Mouse (Mus musculus) heart, embryonic 16.5 days (tissue): ENCODE measurements around the gene Rbl1. TPM values are rescaled to one million over a fixed set of nuclear protein-coding genes. Genes with fewer than 3 reads are reported as not detected.

Source experiments
- ATAC-seq: fragments of 200-750 bp; cut with Nextera tagmentation; replicated peaks from 2 replicates; pipeline ENCODE4 v1.8.0; 2017; ENCODE audit warnings: moderate number of reproducible peaks; ENCODE audit not compliant: insufficient read depth, low FRiP score; ENCODE audit errors: extremely low read depth
- H3K27ac ChIP-seq: fragments of 300-500 bp; sonication (generic); 2 replicates; pipeline ENCODE4 v1.5.1; 2014; ENCODE audit warnings: mild to moderate bottlenecking, low read length, control low read depth, moderate library complexity
- H3K27me3 ChIP-seq: fragments of 300-500 bp; sonication (generic); 2 replicates; pipeline ENCODE4 v1.6.1; 2014; ENCODE audit warnings: low read length, mixed read lengths; ENCODE audit not compliant: control insufficient read depth, insufficient read depth
- H3K36me3 ChIP-seq: fragments of 300-500 bp; sonication (generic); 2 replicates; pipeline ENCODE4 v1.6.1; 2014; ENCODE audit not compliant: control insufficient read depth, insufficient read depth
- H3K4me1 ChIP-seq: fragments of 300-500 bp; sonication (generic); 2 replicates; pipeline ENCODE4 v1.6.1; 2014; ENCODE audit warnings: low read length, mixed read lengths; ENCODE audit not compliant: control insufficient read depth, insufficient read depth
- H3K4me2 ChIP-seq: fragments of 300-500 bp; sonication (generic); 2 replicates; pipeline ENCODE4 v1.6.1; 2014; ENCODE audit warnings: low read depth, mild to moderate bottlenecking, control low read depth, low read length
- H3K4me3 ChIP-seq: fragments of 300-500 bp; sonication (generic); 2 replicates; pipeline ENCODE4 v1.5.1; 2014; ENCODE audit warnings: mild to moderate bottlenecking, control low read depth, low read length
- H3K9ac ChIP-seq: fragments of 300-500 bp; sonication (generic); 2 replicates; pipeline ENCODE4 v1.6.1; 2014; ENCODE audit warnings: low read length, control low read depth
- H3K9me3 ChIP-seq: fragments of 300-500 bp; sonication (generic); replicated peaks from 2 replicates; pipeline ENCODE4 v1.6.1; 2016; ENCODE audit warnings: low read length; ENCODE audit not compliant: control insufficient read depth
- WGBS: fragments of 180-500 bp; shearing (Covaris S2); extraction: QIAGEN DNeasy Blood & Tissue Kit; methylation state at CpG from one replicate; pipeline ENCODE4 v1.1.7; 2014; 5-methylcytosine and 5-hydroxymethylcytosine counted together
- polyA plus RNA-seq: library from polyadenylated mRNA; unstranded; fragments of >200 nt; fragmentation: Nextera tagmentation; extraction: Ambion mirVana; gene quantifications from 2 replicates; pipeline ENCODE4 v1.2.1, GENCODE M21; 2015

Rbl1 gene
- polyA plus RNA-seq, 1 experiment from 2014 or later: 15.1 TPM

DNA sequence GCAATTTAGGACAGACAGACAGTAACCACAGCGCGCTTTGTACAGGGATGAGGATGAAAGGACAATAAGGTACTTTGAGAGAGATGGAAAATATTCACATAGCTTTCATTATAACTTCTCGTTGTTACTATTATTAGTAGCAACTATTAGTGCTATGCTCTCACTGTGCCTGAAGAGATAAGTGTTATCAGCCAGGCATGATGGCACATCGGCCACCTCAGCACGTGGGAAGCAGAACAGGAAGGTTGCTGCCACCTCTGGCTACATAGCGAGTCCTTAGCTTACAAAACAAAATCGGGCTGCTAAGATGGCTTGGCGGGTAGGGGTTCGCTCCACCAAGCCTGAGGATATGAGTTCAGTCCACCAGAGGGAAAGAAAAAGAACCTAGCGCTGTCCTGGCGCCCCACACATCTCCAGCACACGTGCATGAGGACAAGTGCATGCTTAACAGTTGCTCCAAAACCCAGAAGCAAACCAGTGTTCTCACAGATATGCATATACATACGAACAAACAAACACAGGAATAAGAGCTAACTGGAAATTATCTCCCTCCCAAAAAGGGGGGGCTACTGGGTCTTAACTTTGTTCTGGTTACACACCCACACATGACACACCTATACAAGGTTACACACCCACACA lies 19.2 kb downstream of the Rbl1 start:
- H3K36me3 ChIP-seq: peaks cover 28% of the 10 kb centered on the region
- H3K27ac ChIP-seq: peak overlapping the region; percentile 48
- H3K9ac ChIP-seq: no peak overlapping the region
- 55% methylated on average over 13 of the region's 13 CpGs for WGBS
- ATAC-seq: peak; percentile 37; the same call in 1 of the 2 replicates
- H3K27me3 ChIP-seq: no peaks in the 10 kb centered on the region
- no peak overlapping the region for H3K4me3 ChIP-seq
- H3K9me3 ChIP-seq: no peaks in the 10 kb centered on the region
- peaks cover 10% of the 10 kb centered on the region for H3K4me1 ChIP-seq
- H3K4me2 ChIP-seq: peak overlapping the region; percentile 27

DNA sequence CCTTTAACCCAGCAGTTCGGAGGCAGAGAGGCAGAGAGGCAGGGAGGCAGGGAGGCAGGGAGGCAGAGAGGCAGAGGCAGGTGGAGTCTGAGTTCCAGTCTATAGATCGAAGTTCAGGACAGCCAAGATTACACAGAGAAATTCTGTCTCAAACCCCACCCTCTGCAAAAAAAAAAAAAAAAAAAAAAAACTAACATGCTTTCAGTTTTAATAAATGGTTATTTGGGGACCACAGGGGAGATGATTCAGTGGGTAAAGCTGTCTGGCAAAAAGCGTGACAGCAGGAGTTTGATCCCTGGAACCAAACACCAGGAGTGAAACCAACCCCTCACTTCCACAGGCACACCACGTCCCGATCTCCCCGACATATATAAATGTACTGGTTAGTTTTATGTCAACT lies 26.2 kb downstream of the Rbl1 start:
- Histone ChIP-seq H3K36me3 (peaks cover 16% of the 10 kb centered on the region), H3K27ac (no peak overlapping the region), H3K9me3 (no peaks in the 10 kb centered on the region), H3K9ac (no peak overlapping the region), H3K4me1 (no peaks in the 10 kb centered on the region), H3K4me3 (no peak overlapping the region), H3K27me3 (no peaks in the 10 kb centered on the region), H3K4me2 (no peak overlapping the region)
- 87% methylated on average over 6 of the region's 6 CpGs for WGBS
- ATAC-seq: no peak

DNA sequence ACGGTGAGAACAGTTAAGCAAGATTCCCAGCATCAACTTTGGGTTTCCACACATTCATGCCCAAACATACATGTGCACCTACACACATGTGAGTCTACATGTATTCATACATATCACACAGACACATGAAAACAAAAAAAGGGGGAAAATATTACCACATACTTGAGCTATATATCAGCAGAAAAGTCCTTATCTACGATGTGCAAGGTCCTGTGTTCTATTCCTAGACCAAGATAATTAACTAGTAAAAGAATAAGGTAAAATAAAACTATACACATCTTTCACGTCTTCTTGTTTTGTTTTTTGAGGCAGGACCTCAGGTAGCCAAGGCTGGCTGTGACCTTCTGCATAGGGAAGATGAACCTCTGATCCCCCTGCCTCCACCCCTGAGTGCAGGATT lies 28.1 kb downstream of the Rbl1 start:
- Histone ChIP-seq H3K9ac (no peak overlapping the region), H3K27ac (no peak overlapping the region), H3K9me3 (no peaks in the 10 kb centered on the region), H3K4me3 (no peak overlapping the region), H3K4me2 (no peak overlapping the region), H3K27me3 (no peaks in the 10 kb centered on the region), H3K4me1 (no peaks in the 10 kb centered on the region), H3K36me3 (peaks cover 16% of the 10 kb centered on the region)
- 89% methylated on average over 3 of the region's 3 CpGs for WGBS
- ATAC-seq: no peak

DNA sequence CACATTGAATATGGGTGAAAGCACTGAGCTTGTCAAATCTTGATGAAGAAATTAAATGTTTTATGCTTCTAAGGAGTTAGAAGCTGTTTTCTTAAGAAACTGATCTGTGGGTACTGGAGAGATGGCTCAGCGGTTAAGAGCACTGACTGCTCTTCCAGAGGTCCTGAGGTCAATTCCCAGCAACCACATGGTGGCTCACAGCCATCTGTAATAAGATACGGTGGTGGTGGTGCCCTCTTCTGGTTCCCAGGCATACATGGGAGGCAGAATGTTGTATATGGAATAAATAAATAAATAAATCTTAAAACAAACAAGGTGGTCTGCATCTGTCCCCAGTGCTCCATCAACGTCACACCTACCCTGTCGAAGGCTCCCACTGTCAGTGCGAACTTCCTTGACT lies 29.9 kb downstream of the Rbl1 start:
- H3K27ac ChIP-seq: no peak overlapping the region
- peaks cover 18% of the 10 kb centered on the region for H3K36me3 ChIP-seq
- ATAC-seq: no peak
- 69% methylated on average over 5 of the region's 5 CpGs for WGBS
- no peak overlapping the region for H3K9ac ChIP-seq
- no peaks in the 10 kb centered on the region for H3K9me3 ChIP-seq
- no peaks in the 10 kb centered on the region; the same call in 1 of the 2 replicates for H3K4me1 ChIP-seq
- H3K27me3 ChIP-seq: no peaks in the 10 kb centered on the region
- H3K4me3 ChIP-seq: no peak overlapping the region
- no peak overlapping the region for H3K4me2 ChIP-seq

DNA sequence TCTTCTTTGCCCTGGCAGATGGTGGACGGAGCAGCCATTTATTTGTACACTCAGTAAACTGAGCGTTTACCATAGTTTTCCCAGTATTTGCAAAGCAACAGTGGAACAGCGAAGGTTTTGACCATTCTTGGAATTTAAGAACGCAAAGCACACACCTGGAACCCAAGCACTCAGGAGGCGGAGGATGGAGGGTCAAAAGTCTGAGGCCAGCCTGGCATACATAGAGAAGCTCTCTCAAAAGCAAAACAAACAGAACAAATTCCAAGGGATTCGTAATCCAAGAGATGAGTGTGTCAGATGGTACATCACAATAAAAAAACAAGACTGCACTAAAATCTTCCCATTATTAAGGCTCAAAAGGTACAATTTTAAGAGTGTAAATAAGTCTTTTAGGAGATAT lies 30.8 kb downstream of the Rbl1 start:
- WGBS: 88% methylated on average over 6 of the region's 6 CpGs
- H3K9ac ChIP-seq: no peak overlapping the region
- H3K9me3 ChIP-seq: no peaks in the 10 kb centered on the region
- H3K27ac ChIP-seq: no peak overlapping the region
- H3K27me3 ChIP-seq: no peaks in the 10 kb centered on the region
- no peak overlapping the region for H3K4me2 ChIP-seq
- H3K4me3 ChIP-seq: no peak overlapping the region
- no peak for ATAC-seq
- H3K4me1 ChIP-seq: no peaks in the 10 kb centered on the region; the same call in 1 of the 2 replicates
- peaks cover 20% of the 10 kb centered on the region for H3K36me3 ChIP-seq

DNA sequence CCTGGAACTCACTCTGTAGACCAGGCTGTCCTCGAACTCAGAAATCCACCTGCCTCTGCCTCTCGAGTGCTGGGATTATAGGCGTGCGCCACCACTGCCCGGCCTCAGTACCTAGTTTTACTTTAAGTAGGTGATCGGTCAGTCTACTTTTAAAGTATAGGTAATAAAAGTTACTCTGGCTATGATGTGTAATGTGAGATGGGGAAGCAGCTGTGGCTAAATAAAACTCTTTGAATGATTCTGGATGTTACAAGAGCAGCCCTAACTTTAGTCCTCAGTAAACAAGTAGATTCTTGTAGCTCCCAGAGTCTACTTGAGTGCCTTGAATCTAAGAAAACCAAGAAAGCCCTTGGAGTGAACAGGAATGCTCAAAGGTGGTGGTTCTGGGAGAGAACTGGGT lies 31.4 kb downstream of the Rbl1 start:
- no peak for ATAC-seq
- Histone ChIP-seq H3K4me3 (no peak overlapping the region), H3K27ac (no peak overlapping the region), H3K4me1 (no peaks in the 10 kb centered on the region; the same call in 1 of the 2 replicates), H3K9ac (no peak overlapping the region), H3K36me3 (peaks cover 22% of the 10 kb centered on the region), H3K9me3 (no peaks in the 10 kb centered on the region), H3K4me2 (no peak overlapping the region), H3K27me3 (no peaks in the 10 kb centered on the region)
- 97% methylated on average over 6 of the region's 6 CpGs for WGBS

DNA sequence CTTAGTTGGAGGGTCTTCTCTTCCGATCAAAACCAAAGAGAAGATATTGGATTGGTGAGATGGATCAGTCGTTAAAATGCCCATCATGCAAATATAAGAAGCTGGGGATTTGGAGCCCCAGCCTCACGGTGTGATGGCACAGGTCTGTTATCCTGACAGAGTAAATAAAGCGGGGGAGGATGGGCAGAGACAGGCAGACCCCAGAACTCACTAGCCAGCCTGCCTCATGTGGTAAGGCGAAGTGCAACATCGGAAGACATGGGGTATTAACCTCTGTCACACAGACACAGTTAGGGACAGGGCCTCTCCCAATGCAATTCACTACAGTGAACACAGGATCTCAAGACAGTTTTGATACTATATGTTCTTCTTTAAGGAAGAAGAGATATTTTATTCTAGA lies 33.7 kb downstream of the Rbl1 start:
- H3K4me1 ChIP-seq: no peaks in the 10 kb centered on the region; the same call in 1 of the 2 replicates
- H3K36me3 ChIP-seq: peaks cover 32% of the 10 kb centered on the region
- H3K9me3 ChIP-seq: no peaks in the 10 kb centered on the region
- WGBS: 61% methylated on average over 6 of the region's 6 CpGs
- H3K4me3 ChIP-seq: no peak overlapping the region
- no peak overlapping the region for H3K9ac ChIP-seq
- no peaks in the 10 kb centered on the region for H3K27me3 ChIP-seq
- ATAC-seq: no peak
- H3K27ac ChIP-seq: no peak overlapping the region
- no peak overlapping the region for H3K4me2 ChIP-seq

DNA sequence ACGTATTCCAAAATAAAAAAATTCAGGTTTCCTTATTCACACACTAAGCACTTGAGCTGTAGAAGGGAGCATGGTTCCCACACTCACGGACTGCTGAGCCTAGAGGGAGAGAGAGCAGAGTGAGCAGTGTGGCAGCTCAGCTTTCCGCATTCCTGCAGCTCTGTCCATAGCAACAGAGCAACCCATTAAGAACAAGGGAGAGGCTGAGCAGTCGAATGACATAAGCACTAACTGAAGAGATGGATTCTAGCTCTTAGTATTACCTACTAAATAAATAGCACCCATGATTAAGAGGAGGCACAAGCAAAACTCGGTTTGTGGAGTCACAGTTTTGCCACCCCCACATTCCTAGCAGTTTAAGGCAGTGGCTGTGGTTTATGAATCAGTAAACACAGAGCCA lies 34.2 kb downstream of the Rbl1 start:
- no peak overlapping the region for H3K27ac ChIP-seq
- peaks cover 32% of the 10 kb centered on the region for H3K36me3 ChIP-seq
- no peak overlapping the region for H3K9ac ChIP-seq
- H3K4me3 ChIP-seq: no peak overlapping the region
- no peaks in the 10 kb centered on the region for H3K27me3 ChIP-seq
- no peaks in the 10 kb centered on the region; the same call in 1 of the 2 replicates for H3K4me1 ChIP-seq
- no peak overlapping the region for H3K4me2 ChIP-seq
- H3K9me3 ChIP-seq: no peaks in the 10 kb centered on the region
- ATAC-seq: 0 out of 2 replicates have a peak, but pooled peaks have one; percentile 60
- WGBS: 35% methylated on average over 5 of the region's 5 CpGs

DNA sequence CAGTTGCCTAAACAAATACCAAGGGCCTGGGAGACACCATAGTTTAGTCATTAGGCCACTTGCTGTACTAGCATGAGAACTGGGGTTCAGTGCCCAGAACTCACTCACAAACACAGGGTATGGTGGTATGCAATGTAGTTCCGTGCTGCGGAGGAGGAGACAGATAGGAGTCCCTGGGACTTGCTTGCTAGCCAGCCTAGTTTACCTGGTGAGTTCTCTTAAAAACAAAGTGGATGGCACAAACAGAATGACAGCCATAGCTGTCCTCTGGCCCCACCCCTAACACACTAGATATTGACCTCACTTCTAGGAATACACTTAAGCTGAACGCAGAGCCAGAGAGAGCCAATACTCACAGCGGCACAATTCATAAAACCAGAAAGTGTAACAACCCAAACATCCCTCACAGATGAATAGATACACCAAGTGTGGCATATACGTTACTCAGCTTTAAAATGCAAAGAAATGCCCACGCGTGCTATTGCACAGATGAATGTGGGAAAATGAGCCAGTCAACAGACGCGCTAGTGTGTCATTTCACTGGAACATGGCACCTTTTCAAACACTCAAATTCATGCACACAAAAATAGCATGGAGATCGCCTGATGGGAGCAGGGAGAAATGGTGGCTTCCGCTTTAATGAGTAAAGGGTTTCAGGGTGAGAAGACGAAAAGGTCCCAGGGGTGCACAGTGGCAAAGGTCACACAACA lies 37.8 kb downstream of the Rbl1 start:
- no peak for ATAC-seq
- peaks cover 37% of the 10 kb centered on the region for H3K36me3 ChIP-seq

More for the DNA sequence above, 37.8 kb downstream of the Rbl1 start:
- Histone ChIP-seq H3K4me2 (no peak overlapping the region), H3K4me3 (no peak overlapping the region), H3K9ac (no peak overlapping the region), H3K27me3 (no peaks in the 10 kb centered on the region), H3K27ac (no peak overlapping the region), H3K9me3 (no peaks in the 10 kb centered on the region), H3K4me1 (no peaks in the 10 kb centered on the region; the same call in 1 of the 2 replicates)
- WGBS: 93% methylated on average over 12 of the region's 12 CpGs
